Mouse (Mus musculus): Measurements from ENCODE around the gene Crip3. TPM values are rescaled to one million over a fixed set of nuclear protein-coding genes. Genes with fewer than 3 reads are reported as not detected.
A peak's percentile ranks its signal among the peaks of the same experiment; 100 is the strongest.

Crip3 gene
- total and polyA plus RNA-seq, 2 experiments from 2014 or later = 0.52 to 4.3 TPM

GRCm38 (mm10) chr17:46455110-46455691 is 26.5 kb downstream of the Crip3 start:
- Histone ChIP-seq H3K27ac (ENCODE audit: low read depth, low read length) (no peak overlapping the region), H3K9me3 (ENCODE audit: low read length) (no peaks in the 10 kb centered on the region), H3K36me3 (ENCODE audit: insufficient read depth) (peaks cover 21% of the 10 kb centered on the region), H3K4me3 (ENCODE audit: low read depth, low read length) (peak overlapping the region; percentile 19), H3K4me1 (ENCODE audit: insufficient read depth) (peaks cover 5% of the 10 kb centered on the region; the same call in 1 of the 2 replicates), H3K9ac (0 out of 2 replicates have a peak overlapping the region, but pooled peaks have one; percentile 2), H3K27me3 (ENCODE audit: insufficient read depth, low read length) (no peaks in the 10 kb centered on the region), H3K4me2 (ENCODE audit: low read depth) (peak overlapping the region; percentile 58)
- WGBS = 2% methylated on average over 33 of the region's 33 CpGs
- no peak for DNase-seq
- TF ChIP-seq CTCF (IDR thresholded peaks at IDR 0.05; ENCODE audit: low read depth) = no peak
- ATAC-seq = peak; percentile 14; the same call in 1 of the 2 replicates

GRCm38 (mm10) chr17:46457791-46458190 is 29.1 kb downstream of the Crip3 start:
- H3K9me3 ChIP-seq (ENCODE audit: low read length) = no peaks in the 10 kb centered on the region
- peaks cover 5% of the 10 kb centered on the region; the same call in 1 of the 2 replicates for H3K4me1 ChIP-seq (ENCODE audit: insufficient read depth)
- ATAC-seq (no peak), DNase-seq (peak; percentile 27)
- H3K36me3 ChIP-seq (ENCODE audit: insufficient read depth) = peaks cover 31% of the 10 kb centered on the region
- no peak overlapping the region for H3K4me2 ChIP-seq (ENCODE audit: low read depth)
- no peak overlapping the region for H3K4me3 ChIP-seq (ENCODE audit: low read depth, low read length)
- H3K27ac ChIP-seq (ENCODE audit: low read depth, low read length) = no peak overlapping the region
- WGBS = 20% methylated on average over 10 of the region's 10 CpGs
- TF ChIP-seq CTCF (IDR thresholded peaks at IDR 0.05; ENCODE audit: low read depth) = peak; percentile 50
- no peak overlapping the region for H3K9ac ChIP-seq
- no peaks in the 10 kb centered on the region for H3K27me3 ChIP-seq (ENCODE audit: insufficient read depth, low read length)

- Histone ChIP-seq H3K9ac (no peak overlapping the region), H3K27ac (ENCODE audit: low read depth, low read length) (no peak overlapping the region), H3K4me1 (ENCODE audit: insufficient read depth) (peaks cover 5% of the 10 kb centered on the region; the same call in 1 of the 2 replicates), H3K9me3 (ENCODE audit: low read length) (no peaks in the 10 kb centered on the region), H3K4me2 (ENCODE audit: low read depth) (no peak overlapping the region), H3K36me3 (ENCODE audit: insufficient read depth) (peaks cover 32% of the 10 kb centered on the region), H3K27me3 (ENCODE audit: insufficient read depth, low read length) (no peaks in the 10 kb centered on the region), H3K4me3 (ENCODE audit: low read depth, low read length) (no peak overlapping the region)
- TF ChIP-seq CTCF (IDR thresholded peaks at IDR 0.05; ENCODE audit: low read depth) = no peak
- ATAC-seq (no peak), DNase-seq (no peak)
- 59% methylated on average over 3 of the region's 3 CpGs for WGBS
Measured at GRCm38 (mm10) chr17:46458439-46458838, 29.7 kb downstream of the Crip3 start.

- Histone ChIP-seq H3K9me3 (ENCODE audit: low read length) (no peaks in the 10 kb centered on the region), H3K9ac (no peak overlapping the region), H3K27ac (ENCODE audit: low read depth, low read length) (no peak overlapping the region), H3K36me3 (ENCODE audit: insufficient read depth) (peaks cover 47% of the 10 kb centered on the region), H3K27me3 (ENCODE audit: insufficient read depth, low read length) (no peaks in the 10 kb centered on the region), H3K4me2 (ENCODE audit: low read depth) (no peak overlapping the region), H3K4me1 (ENCODE audit: insufficient read depth) (no peaks in the 10 kb centered on the region), H3K4me3 (ENCODE audit: low read depth, low read length) (no peak overlapping the region)
- 13% methylated on average over 32 of the region's 32 CpGs for WGBS
- TF ChIP-seq CTCF (IDR thresholded peaks at IDR 0.05; ENCODE audit: low read depth) = no peak
- DNase-seq = no peak
- no peak for ATAC-seq
Measured at GRCm38 (mm10) chr17:46460673-46461072, 31.9 kb downstream of the Crip3 start.

- no peak overlapping the region for H3K9ac ChIP-seq
Measured at GRCm38 (mm10) chr17:46461347-46461746, 32.6 kb downstream of the Crip3 start.

GRCm38 (mm10) chr17:46462226-46462625 is 33.5 kb downstream of the Crip3 start:
- Histone ChIP-seq H3K27ac (ENCODE audit: low read depth, low read length) (no peak overlapping the region), H3K36me3 (ENCODE audit: insufficient read depth) (peaks cover 61% of the 10 kb centered on the region), H3K4me2 (ENCODE audit: low read depth) (no peak overlapping the region), H3K4me1 (ENCODE audit: insufficient read depth) (no peaks in the 10 kb centered on the region), H3K9me3 (ENCODE audit: low read length) (no peaks in the 10 kb centered on the region), H3K4me3 (ENCODE audit: low read depth, low read length) (no peak overlapping the region), H3K9ac (no peak overlapping the region), H3K27me3 (ENCODE audit: insufficient read depth, low read length) (no peaks in the 10 kb centered on the region)
- WGBS = 87% methylated on average over 5 of the region's 5 CpGs
- ATAC-seq (no peak), DNase-seq (no peak)
- TF ChIP-seq CTCF (IDR thresholded peaks at IDR 0.05; ENCODE audit: low read depth) = no peak

More at GRCm38 (mm10) chr17:46461347-46461746, 32.6 kb downstream of the Crip3 start:
- H3K9me3 ChIP-seq (ENCODE audit: low read length) = no peaks in the 10 kb centered on the region
- H3K27ac ChIP-seq (ENCODE audit: low read depth, low read length) = no peak overlapping the region
- ATAC-seq (no peak), DNase-seq (no peak)
- H3K36me3 ChIP-seq (ENCODE audit: insufficient read depth) = peaks cover 52% of the 10 kb centered on the region
- no peak overlapping the region for H3K4me2 ChIP-seq (ENCODE audit: low read depth)
- no peaks in the 10 kb centered on the region for H3K27me3 ChIP-seq (ENCODE audit: insufficient read depth, low read length)
- TF ChIP-seq CTCF (IDR thresholded peaks at IDR 0.05; ENCODE audit: low read depth) = no peak
- no peak overlapping the region for H3K4me3 ChIP-seq (ENCODE audit: low read depth, low read length)
- H3K4me1 ChIP-seq (ENCODE audit: insufficient read depth) = no peaks in the 10 kb centered on the region
- 31% methylated on average over 8 of the region's 8 CpGs for WGBS

GRCm38 (mm10) chr17:46467830-46468229 is 39.1 kb downstream of the Crip3 start:
- Histone ChIP-seq H3K36me3 (ENCODE audit: insufficient read depth) (peaks cover 80% of the 10 kb centered on the region), H3K4me1 (ENCODE audit: insufficient read depth) (no peaks in the 10 kb centered on the region), H3K9ac (no peak overlapping the region), H3K9me3 (ENCODE audit: low read length) (no peaks in the 10 kb centered on the region), H3K27ac (ENCODE audit: low read depth, low read length) (no peak overlapping the region), H3K4me3 (ENCODE audit: low read depth, low read length) (no peak overlapping the region), H3K27me3 (ENCODE audit: insufficient read depth, low read length) (no peaks in the 10 kb centered on the region), H3K4me2 (ENCODE audit: low read depth) (no peak overlapping the region)
- DNase-seq (no peak), ATAC-seq (peak; percentile 32; the same call in 1 of the 2 replicates)
- 62% methylated on average over 9 of the region's 9 CpGs for WGBS
- TF ChIP-seq CTCF (IDR thresholded peaks at IDR 0.05; ENCODE audit: low read depth) = no peak
